23 mouse cellular contexts compared by ENCODE assay signal in genomic region chr17:68019466-68020065, GRCm38 (mm10). TPM values are rescaled to one million over a fixed set of nuclear protein-coding genes. Genes with fewer than 3 reads are reported as not detected.
DNase-seq lines count a peak whose midpoint lies in the region; ATAC-seq and TF ChIP-seq lines count a peak whose summit lies in the region.
"Had no signal": no experiment of that assay in that cellular context is flagged by ENCODE, and none has a peak within 500 bp of the region (broad histone marks: within the 10 kb centered on the region; RNA-seq: fewer than 3 reads in every experiment).

No protein-coding gene starts in this region.

- H3K36me3 ChIP-seq in kidney, adult 2 months (ENCODE audit: control insufficient read depth, insufficient read depth, low read length), result no peaks in the 10 kb centered on the region
- H3K36me3 ChIP-seq in limb, embryonic 13.5 days, result no peaks in the 10 kb centered on the region
- H3K36me3 ChIP-seq: embryonic facial prominence, embryonic 13.5 days; heart, embryonic 12.5 days; hindbrain, embryonic 13.5 days; stomach, embryonic 15.5 days had no signal

- peak overlapping the region; percentile 42 for H3K4me2 ChIP-seq in limb, embryonic 13.5 days (replicated peaks)
- H3K4me2 ChIP-seq: embryonic facial prominence, embryonic 13.5 days; heart, embryonic 12.5 days; hindbrain, embryonic 13.5 days; stomach, embryonic 15.5 days had no signal

- intact Hi-C loops in left cerebral cortex, postnatal 14 days (cut with DNase I), result no loop called here

- H3K27me3 ChIP-seq in kidney, adult 2 months (replicated peaks; ENCODE audit: control insufficient read depth, insufficient read depth, low read length), result no peaks in the 10 kb centered on the region
- H3K27me3 ChIP-seq in limb, embryonic 13.5 days, result no peaks in the 10 kb centered on the region
- H3K27me3 ChIP-seq: embryonic facial prominence, embryonic 13.5 days; heart, embryonic 12.5 days; hindbrain, embryonic 13.5 days; stomach, embryonic 15.5 days had no signal

- WGBS in kidney, adult 2 months, result 26% methylated on average over 15 of the region's 15 CpGs
- WGBS in limb, embryonic 13.5 days, result 32% methylated on average over 15 of the region's 15 CpGs

- no peak overlapping the region for H3K27ac ChIP-seq in kidney, adult 2 months (ENCODE audit: insufficient read depth, low read depth, low read length)
- 0 out of 2 replicates have a peak overlapping the region, but pooled peaks have one; percentile 21 for H3K27ac ChIP-seq in embryonic fibroblast, embryonic 13.5 days (ENCODE audit: insufficient read depth, low read length)
- H3K27ac ChIP-seq in limb, embryonic 13.5 days, result peak overlapping the region; percentile 77
- H3K27ac ChIP-seq: embryonic facial prominence, embryonic 13.5 days; gastrocnemius, adult 2 months; hindbrain, embryonic 13.5 days; layer of hippocampus, adult 2 months; stomach, embryonic 15.5 days had no signal

- no peak overlapping the region for H3K9ac ChIP-seq in limb, embryonic 13.5 days
- H3K9ac ChIP-seq: embryonic facial prominence, embryonic 13.5 days; heart, embryonic 12.5 days; hindbrain, embryonic 13.5 days; stomach, embryonic 15.5 days had no signal

- H3K9me3 ChIP-seq in limb, embryonic 13.5 days, result no peaks in the 10 kb centered on the region
- H3K9me3 ChIP-seq: embryonic facial prominence, embryonic 13.5 days; hindbrain, embryonic 13.5 days; stomach, embryonic 15.5 days had no signal

- no peak for TF ChIP-seq POLR2A in kidney, adult 2 months (IDR thresholded peaks at IDR 0.05; ENCODE audit: low read depth, low read length)
- no peak for TF ChIP-seq POLR2A in embryonic fibroblast, embryonic 13.5 days (IDR thresholded peaks at IDR 0.05; ENCODE audit: low read depth, low read length)

- H3K4me1 ChIP-seq in kidney, adult 2 months (ENCODE audit: control insufficient read depth, insufficient read depth, low read length), result no peaks in the 10 kb centered on the region
- H3K4me1 ChIP-seq in embryonic fibroblast, embryonic 13.5 days (ENCODE audit: control insufficient read depth, insufficient read depth, low read length), result peaks cover 3% of the 10 kb centered on the region
- peaks cover 34% of the 10 kb centered on the region for H3K4me1 ChIP-seq in limb, embryonic 13.5 days

- DNase-seq in kidney, adult 2 months, result peak; percentile 4
- DNase-seq in kidney, postnatal 25 days, result no peak
- peak; percentile 65 for DNase-seq in 3T3-L1 (ENCODE audit: low read depth, low spot score)
- no peak for DNase-seq in left cerebral cortex, postnatal 14 days (ENCODE audit: low spot score in 2 of 2)
- DNase-seq in urinary bladder, postnatal 4 days (ENCODE audit: low spot score in 2 of 2), result no peak
- DNase-seq in cerebellum, postnatal 10 days, result no peak
- DNase-seq: adrenal gland, adult 8-10 months; cerebellum, adult 9-10 months; gastrocnemius, adult 2 months; heart, postnatal 14 days; lung, postnatal 36 days; right cerebral cortex, postnatal 25 days; thymus, adult 18-20 months had no signal

- no peak overlapping the region for H3K4me3 ChIP-seq in kidney, adult 2 months (ENCODE audit: insufficient read depth, low read depth, low read length)
- H3K4me3 ChIP-seq in embryonic fibroblast, embryonic 13.5 days (ENCODE audit: insufficient read depth, low read length), result no peak overlapping the region
- no peak overlapping the region for H3K4me3 ChIP-seq in limb, embryonic 13.5 days
- H3K4me3 ChIP-seq: embryonic facial prominence, embryonic 13.5 days; gastrocnemius, adult 2 months; heart, embryonic 12.5 days; hindbrain, embryonic 13.5 days; layer of hippocampus, adult 2 months; stomach, embryonic 15.5 days had no signal

- no peak for ATAC-seq in limb, embryonic 13.5 days (ENCODE audit: low FRiP score, low read depth)
- ATAC-seq: forebrain, embryonic 16.5 days; inflammation-experienced regulatory T-cells, adult 6 months; midbrain, embryonic 16.5 days had no signal

- TF ChIP-seq CTCF in kidney, adult 2 months (conservative IDR thresholded peaks at IDR 0.05; ENCODE audit: insufficient read depth, insufficient read length, low read depth, low read length), result no peak
- no peak for TF ChIP-seq CTCF in embryonic fibroblast, embryonic 13.5 days (IDR thresholded peaks at IDR 0.05; ENCODE audit: borderline replicate concordance, insufficient read depth, low read length)

RNA-seq across cellular contexts. Expression of gene Arhgap28, which starts 15.6 kb away (rescaled TPM):
- polyA plus RNA-seq in kidney, adult 2 months (2012; rRNA removed), result 2.9 and 3.7 TPM in 2 replicates
- polyA plus RNA-seq in embryonic fibroblast, embryonic 13.5 days (2011; ENCODE audit: insufficient read length, low read depth, missing spikeins), result 21.4 and 39.2 TPM in 2 replicates
- 61.5 and 66.1 TPM in 2 replicates for polyA plus RNA-seq in limb, embryonic 13.5 days (2015; fragmentation: Nextera tagmentation; extraction: Ambion mirVana)
- 1 to 10 TPM in 1 of 2 experiments, under 1 TPM in 1; 0.79 to 1.7 TPM for total RNA-seq in left cerebral cortex, postnatal 14 days (2021)
- polyA plus RNA-seq: inflammation-experienced regulatory T-cells, adult 6 months had no signal

Comparison
In these comparisons a context has a peak if more than half of its experiments do, and no peak if none do; other contexts are left out.
1. DNase-seq: peak in kidney, adult 2 months (single experiment) and 3T3-L1 (single experiment); none in kidney, postnatal 25 days (0 of 2), left cerebral cortex, postnatal 14 days (0 of 2), urinary bladder, postnatal 4 days (0 of 2) and cerebellum, postnatal 10 days (0 of 2).